Mouse (Mus musculus): ENCODE results near the gene Dhx40. TPM values are rescaled to one million over a fixed set of nuclear protein-coding genes. Genes with fewer than 3 reads are reported as not detected.

Dhx40 gene
- polyA plus RNA-seq (2017; shearing (Covaris generic)), result 118 TPM

GRCm38 (mm10) chr11:86807505-86807989, at the start of gene Dhx40:
Gene Dhx40 (minus strand): TSS chr11:86807746.

DNA sequence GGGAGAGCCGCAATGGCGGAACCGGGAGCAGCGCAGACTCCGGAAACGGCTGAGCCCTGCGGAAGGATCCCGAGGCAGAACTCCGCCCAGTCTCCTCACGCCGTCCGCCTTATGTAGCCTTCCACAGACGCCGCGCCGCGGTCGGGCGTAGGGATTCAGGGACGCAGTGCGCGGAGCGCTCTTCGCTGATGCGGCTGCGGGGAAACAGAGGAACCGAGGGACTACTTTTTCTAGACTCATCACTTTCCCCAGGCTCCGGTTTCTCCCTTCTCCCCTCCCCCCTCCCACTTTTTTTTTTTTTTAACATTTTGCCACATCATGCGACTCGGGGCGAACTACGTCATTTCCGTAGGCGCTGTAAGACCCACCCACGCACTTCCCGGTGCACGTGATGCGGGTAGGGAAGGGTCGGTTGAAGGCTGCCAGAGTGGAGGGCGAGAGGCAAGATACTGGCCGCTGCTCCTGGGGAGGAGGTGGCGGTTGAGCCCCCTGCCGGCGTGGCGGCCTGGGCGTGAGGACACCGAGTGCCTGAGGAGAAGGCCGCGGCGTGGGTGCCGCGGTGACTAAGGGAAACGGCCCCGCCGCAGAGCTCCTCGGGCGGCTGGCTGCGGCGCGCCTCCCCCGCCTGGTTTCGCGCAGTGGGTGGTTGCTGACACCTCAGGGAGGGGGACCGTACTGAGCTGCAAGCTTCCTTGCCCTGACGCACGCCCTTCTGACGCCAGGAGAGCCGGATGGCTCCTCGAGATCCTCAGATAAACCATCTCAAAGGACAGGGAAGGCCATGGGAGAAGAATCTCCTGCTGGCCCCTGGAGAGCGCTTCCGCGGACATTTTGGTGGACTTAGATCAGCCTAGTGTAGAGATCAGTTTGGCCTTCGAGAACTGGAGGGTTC, 49.8 kb downstream of the Dhx40 start, which contains the start of gene Cltc:
Cltc (minus strand) TSS at position 86 of the 892 bp plus-strand sequence.

Other genes with a start within 250 kb of the Dhx40 start
- 76.3 TPM for gene Vmp1, start 123.9 kb downstream of the Dhx40 start, polyA plus RNA-seq (2017; shearing (Covaris generic))
- gene Ptrh2, start 123.8 kb downstream of the Dhx40 start, polyA plus RNA-seq (2017; shearing (Covaris generic)), result 4.8 TPM
- gene Cltc, start 50.2 kb downstream of the Dhx40 start, polyA plus RNA-seq (2017; shearing (Covaris generic)), result 142 TPM
- 3.0 TPM for gene Ypel2, start 186.0 kb upstream of the Dhx40 start, polyA plus RNA-seq (2017; shearing (Covaris generic))

All from naive thymus-derived CD4-positive, alpha-beta T cell, adult 5 months (primary cell).